Mouse (Mus musculus) MN1 (cell line): ENCODE data around the gene Ltbp3.

ENCODE experiments used
- DNase-seq: peaks from one replicate; pipeline ENCODE4 v3.0.0-alpha.2; 2016; ENCODE audit warnings: low spot score

The Ltbp3 gene

DNA sequence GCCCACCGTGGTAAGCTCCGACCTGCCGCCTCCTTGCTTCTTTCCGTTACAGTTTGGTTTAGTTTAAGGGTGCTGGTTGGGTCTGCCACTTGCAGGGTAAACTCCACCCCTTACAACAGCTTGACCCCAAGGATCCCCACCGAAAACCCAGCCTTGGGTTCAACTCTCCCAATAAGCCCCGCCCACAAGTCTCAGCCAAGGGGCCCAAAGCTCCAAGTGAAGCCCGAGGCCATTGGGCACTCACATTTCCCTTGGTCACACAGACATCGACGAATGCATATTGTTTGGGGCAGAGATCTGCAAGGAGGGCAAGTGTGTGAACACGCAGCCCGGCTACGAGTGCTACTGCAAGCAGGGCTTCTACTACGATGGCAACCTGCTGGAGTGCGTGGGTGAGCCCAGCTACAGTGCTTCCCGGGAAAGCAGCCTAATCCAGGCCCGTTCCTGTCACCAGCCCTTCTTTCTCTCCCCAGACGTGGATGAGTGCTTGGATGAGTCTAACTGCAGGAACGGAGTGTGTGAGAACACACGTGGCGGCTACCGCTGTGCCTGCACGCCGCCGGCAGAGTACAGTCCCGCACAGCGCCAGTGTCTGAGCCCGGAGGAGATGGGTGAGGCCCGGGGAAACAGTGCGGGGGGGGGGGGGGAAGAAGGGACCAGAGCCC is 15.7 kb downstream of the Ltbp3 start:
- DNase-seq = no peak

DNA sequence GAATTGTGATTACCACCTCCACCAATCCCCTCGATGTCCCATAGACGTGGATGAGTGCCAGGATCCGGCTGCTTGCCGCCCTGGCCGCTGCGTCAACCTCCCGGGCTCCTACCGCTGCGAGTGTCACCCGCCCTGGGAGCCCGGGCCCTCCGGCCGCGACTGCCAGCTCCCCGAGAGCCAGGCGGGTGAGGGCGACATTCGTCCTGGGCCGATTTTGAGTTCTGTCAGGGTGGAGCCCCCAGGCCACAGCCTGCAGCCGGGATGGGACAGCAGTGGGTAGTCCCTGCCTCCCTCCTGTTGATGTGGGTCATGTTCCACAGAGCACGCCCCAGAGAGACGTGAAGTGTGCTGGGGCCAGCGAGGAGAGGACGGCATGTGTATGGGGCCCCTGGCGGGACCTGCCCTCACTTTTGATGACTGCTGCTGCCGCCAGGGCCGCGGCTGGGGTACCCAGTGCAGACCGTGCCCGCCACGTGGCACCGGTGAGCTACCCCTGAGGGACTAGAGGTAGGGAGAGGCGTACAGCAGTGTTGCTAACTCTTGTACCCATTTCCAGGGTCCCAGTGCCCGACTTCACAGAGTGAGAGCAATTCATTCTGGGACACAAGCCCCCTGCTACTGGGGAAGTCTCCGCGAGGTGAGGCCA is 16.4 kb downstream of the Ltbp3 start:
- DNase-seq = no peak

DNA sequence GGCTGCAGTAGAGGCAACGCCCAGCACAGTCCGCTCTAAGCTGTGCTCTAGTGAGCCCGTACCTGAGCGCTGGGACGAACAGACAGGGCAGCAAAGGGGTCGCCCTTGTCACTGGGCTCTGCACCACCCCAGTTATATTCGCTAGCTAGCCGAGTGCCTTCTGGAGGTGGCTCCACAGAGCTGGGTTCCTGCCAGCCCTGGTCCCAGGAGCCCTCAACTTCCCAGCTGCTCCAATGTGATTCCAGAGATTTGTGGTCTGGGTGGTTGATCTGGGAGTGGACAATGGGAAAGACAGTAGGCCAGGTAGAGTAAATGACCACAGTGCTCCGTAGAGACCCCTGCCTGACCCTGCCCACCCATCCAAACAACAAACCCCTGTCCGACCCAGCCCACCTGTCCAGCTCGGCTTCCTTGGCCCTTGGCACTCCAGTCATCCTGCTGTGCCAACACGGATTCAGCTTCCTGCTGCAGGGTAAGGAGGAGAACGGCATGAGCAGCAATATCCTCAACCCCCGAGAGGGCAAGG is 18.2 kb downstream of the Ltbp3 start:
- peak; percentile 25 for DNase-seq

DNA sequence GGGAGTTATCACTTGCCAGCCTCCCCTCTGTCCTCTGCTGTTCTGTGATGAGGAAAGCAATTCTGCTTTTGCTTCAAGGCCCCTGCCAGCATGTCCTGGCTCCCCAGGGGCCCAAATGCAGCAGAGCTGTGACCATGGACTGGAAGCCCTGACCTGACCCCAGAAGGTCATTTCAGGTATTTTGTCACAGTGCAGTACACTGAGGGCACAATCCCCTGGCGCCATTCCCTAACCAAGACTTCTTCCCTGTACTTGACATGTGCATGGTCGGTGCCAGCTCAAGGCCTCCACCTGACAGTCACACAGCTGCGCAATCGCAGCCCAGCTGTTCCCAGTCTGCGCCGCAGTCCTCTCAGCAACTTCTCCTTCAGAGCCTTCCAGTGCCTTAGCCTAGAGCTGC is 22.5 kb downstream of the Ltbp3 start:
- DNase-seq = no peak

DNA sequence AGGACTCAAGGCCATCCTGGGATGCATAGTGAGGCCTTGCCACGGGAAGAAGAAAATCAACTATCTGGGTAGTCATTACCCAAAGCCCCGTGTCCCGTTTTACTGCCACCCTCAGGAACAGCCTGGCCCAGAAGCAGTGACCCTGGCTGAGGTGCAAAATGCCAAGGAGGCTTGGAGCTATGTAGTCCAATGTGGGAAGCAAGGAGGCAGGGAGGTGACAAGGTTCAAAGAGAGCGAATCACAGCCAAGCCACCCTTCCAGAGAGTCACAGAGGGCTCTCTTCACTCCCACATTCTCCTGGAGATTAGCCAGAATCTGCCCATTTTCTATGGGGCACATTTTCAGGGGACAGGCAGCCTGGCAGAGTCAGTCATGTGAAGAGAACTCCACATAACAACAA is 26.6 kb downstream of the Ltbp3 start:
- no peak for DNase-seq

DNA sequence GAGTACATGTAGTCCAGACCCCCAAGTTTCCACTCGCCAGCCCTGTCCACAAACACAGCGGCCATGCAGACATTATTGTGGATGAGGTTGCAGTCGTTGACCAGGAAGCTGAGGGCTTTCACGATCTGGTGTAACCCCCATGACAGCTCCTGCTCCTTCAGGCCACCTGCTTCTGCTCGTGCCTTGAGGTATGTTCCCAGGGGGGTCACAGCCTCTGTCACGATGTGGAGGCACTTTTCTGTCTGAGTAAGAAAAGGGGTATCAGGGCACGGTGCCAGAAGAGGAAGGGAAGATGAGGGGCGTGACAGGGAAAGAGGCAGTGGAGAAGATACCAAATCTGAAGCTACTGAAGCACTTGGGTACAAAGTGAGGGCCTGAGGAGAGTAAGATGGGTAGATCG is 29.6 kb downstream of the Ltbp3 start:
- DNase-seq = no peak

DNA sequence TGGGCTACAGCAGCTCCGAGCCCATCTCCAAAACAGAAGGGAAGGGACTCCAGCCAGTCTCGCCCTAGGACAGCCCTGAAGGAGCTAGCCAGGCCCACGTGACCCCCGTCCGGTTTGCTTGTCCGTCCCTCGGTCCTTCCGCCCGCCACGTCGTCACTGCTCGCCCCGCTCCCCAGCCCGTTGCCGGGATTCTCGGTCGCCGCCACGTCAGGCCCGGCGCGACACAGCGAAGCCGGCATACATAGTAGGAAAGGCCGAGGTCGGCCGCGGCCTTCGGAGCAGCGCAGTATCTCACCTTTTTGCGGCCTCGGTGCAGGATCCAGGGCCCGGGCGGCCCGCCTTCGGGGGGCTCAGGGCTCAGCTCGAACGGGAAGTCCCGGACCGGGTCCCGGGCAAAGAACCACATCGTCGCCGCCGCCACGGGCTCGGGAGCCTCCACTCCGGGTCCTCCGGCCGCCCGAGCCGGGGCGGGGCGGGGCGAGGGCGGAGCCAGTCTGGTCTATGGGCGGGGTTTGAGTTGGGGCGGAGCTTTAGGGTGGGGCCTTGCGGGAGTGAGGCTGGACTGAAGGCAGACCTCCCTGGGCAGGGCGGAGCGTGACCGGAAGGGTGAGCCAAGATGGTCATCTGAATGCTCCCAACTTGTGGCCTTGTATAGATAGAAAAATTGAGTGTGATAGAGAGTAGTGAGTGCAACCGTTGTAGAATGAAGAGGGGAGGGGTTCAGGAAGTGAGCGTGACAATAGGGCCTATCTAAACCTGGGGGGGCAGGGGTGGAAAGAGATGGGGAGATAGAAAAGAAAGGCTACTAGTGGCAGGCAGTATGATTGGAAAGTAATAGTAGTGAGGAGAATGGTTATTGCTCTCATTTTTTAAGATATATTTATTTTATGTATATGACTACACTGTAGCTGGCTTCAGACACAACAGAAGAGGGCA is 30.5 kb downstream of the Ltbp3 start, which contains the start of gene Scyl1:
TSS of gene Scyl1 (minus strand) at position 495 of the 936 bp plus-strand sequence.
- peak; percentile 88 for DNase-seq

DNA sequence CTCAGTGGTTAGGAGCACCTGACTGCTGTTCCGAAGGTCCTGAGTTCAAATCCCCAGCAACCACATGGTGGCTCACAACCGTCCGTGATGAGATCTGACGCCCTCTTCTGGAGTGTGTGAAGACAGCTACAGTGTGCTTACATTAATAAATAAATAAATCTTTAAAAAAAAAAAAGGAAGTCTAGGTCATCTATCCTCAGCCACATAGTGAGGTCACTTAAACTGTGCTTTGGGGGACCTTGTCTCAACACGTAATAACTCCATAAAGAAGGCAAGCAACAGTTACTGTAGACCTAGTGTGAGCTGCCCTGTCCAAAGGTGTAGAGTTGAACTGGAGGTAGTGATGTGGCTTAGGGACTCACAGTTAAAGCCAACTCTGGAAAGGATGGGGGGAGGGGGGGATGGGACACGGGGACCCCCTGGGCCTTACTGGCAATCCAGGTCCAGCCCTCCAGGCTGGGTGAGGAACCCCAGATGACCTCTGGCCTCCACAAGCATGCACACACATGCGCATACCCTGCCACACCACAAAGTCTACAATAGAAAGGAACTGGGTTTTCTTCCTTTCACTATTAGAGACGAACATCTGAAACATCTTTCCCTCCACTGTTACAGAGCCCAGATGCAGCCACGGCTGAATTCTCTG is 36.8 kb downstream of the Ltbp3 start:
- DNase-seq = no peak

DNA sequence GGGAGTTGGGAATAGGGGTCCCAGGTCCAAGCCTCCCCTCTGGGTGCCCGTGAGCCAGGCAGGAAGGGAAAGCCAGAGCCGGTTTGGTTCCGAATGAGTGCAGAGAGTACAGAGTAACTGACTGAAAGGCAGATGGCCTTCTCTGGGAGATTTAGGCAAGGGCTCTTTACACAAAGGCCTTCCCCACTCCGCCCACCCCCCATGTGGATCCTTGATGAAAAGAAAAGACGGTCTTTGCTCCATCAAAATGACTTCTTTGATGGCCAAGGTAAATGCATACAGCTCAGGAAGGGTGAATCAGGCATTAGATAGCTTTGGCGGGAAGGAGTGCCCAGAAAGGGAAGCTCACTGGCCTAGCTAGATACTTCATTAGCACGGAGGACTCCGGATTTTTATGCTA is 37.6 kb downstream of the Ltbp3 start:
- DNase-seq = no peak

DNA sequence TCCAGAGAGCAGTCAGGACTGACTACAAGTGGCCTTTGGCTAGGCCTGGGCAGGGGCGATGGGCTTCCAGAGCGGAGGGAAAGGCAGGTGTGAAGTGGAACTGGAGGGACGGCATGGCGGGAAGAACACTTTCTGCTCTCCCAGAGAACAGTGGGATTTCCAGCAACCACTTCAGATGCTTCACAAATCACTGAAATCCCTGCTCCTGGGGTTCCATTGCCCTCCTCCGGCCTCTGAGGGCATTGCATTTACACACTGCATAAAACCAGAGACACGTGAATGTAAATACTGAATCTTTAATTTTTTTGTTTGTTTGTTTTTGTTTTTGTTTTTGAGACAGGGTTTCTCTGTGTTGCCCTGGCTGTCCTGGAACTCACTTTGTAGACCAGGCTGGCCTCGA is 39.5 kb downstream of the Ltbp3 start:
- DNase-seq = peak; percentile 25

DNA sequence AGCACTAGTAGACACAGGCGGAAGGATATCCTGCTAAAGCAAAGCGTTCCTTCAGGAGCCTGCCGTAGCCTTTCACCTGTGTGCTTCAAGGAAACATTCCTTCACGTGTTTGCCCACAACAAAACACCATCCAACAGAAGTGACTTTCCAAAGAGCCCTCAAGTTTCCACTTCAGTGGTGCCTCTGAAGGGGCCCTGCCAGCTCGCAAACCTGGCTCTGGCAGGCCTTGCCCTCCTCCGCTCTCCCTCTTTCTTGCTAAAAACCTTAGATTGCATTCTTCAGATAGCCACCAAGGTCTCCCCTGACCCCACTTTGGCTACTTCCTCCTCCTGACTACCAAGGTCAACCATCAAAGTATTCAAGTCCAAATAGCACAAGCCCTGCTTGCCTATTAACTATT is 40.8 kb downstream of the Ltbp3 start:
- no peak for DNase-seq

DNA sequence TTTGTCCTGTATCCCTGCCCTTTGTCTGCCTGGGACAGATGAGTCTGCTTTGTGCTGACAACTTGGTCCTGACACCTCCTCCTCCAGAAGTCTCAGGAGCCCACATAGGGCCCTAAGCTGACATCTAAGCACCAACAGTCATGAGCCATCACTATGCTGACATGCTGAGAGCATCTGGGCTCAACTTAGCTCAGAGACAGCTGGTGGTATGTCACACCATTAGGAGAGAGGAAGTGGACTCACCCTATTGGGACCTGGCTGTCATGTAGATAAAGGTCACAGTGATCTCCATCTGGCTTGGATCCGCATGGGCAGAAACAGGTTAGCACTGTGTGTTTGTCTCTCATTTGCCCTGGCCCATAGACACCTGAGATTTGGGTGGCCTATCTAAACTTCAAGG is 41.4 kb downstream of the Ltbp3 start:
- no peak for DNase-seq

DNA sequence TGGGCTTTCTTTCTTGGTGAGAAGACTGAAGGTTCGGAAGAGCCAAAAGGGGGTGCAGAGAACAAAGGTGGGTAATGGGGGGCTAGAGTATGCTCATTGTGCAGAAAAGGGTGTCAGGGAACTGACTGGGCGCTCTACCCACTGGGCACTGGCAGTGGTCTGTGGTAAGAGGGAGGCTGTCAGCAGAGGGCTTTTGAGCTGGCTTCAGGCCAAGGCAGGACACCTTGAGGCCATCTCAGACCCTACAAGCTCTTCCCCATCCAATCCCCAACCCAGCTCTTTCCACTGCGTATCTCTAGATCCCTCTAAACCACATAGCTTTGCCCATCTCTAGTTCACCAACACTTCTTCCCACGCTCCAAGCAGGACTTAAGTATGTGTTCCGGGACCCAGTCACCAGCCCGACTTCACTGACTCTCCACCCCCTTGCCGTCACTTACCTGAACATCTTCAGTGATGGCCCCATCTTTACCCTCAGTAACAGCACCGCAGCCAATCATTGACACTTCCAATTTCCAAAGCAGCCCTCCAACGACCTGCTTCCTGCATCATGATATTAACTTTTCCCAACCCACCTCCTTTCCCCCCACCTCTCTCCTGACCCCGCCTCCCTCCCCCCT is 44.4 kb downstream of the Ltbp3 start:
- peak; percentile 33 for DNase-seq

DNA sequence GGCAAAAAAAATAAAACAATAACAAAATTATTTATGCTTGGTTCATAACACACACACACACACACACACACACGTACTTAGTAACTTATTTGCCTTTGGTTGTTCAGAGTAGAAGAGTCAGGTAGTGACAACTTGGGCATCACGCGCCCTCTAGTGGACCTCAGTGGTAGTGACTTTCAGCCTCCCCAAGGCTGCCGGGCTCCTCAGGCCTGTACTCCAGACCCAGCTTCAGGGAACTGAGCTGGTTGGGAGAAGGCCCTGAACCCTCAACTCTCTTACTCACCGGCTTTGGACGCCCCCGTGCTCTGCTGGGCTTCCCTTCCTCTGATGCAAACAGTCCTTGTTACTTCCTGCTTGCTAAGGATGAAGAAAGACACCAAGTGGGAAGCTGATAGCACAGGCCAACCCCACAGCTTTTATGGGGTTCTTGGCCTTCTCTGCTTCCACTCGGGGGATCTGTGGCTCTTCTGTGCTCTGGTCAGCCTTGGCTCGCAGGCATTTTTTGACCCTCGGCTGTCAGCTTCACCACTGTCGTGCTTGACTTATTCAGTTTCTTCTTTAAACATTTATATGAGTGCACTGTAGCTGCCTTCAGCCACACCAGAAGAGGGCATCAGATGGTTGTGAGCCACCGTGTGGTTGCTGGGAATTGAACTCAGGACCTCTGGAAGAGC is 45.9 kb downstream of the Ltbp3 start:
- peak; percentile 85 for DNase-seq

DNA sequence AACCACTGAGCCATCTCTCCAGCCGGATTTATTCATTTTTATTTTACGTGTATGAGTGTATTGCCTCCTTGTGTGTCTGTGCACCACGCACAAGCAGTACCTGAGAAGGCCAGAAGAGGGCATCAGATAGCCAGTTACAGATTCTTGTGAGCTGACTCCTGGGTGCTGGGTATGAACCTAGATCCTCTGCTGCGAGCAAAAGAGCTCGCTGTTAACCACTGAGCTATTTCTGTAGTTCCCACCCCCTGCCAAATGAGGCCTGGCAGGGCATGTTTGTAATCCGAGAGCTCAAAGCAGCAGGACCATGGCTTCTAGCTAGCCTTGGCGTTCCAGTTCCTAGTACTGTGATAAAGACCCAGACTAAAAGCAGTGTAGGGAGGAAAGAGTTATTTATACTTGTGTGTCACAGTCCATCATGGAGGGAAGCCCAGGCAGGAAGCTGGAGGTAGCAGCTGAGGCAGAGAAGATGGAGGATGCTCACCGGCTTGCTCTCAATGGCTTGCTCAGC is 46.5 kb downstream of the Ltbp3 start:
- DNase-seq = peak; percentile 75

DNA sequence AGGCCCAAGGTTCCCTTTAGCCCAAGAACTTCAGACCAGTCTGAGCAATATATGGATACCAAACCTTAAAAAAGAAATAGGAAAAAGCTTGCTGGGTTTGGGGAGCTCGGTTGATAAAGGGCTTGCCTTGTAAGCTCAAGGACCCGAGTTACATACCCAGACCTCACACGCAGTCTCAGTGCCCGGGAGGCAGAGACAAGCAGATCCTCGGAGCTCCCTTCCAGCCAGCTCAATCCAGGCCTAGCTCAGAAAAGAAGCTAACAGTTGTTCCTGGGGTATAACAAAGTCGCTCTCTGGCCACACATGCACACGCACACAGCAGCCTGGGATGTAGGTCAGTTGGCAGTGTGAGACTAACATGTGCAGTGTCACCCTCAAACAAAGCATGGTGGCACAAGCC is 47.2 kb downstream of the Ltbp3 start:
- DNase-seq = no peak

DNA sequence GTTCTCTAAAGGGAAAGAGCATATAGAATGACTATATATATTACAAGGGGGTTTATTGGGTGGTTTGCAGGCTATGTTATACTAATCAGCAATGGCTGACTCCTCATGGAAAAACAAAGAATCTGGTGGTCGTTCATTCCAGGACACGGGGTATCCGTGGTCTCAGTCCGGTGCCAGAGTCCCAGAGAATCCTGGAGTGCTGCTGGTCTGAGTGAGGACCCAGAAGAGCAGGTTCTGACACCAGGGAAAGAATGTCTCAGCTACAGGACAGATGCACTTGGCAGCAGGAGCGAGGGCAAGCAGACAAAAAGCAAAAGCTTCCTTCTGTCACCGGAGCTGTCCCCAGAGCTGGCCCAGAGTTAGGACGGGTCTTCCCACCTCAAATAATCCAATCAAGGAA is 47.9 kb downstream of the Ltbp3 start:
- no peak for DNase-seq

DNA sequence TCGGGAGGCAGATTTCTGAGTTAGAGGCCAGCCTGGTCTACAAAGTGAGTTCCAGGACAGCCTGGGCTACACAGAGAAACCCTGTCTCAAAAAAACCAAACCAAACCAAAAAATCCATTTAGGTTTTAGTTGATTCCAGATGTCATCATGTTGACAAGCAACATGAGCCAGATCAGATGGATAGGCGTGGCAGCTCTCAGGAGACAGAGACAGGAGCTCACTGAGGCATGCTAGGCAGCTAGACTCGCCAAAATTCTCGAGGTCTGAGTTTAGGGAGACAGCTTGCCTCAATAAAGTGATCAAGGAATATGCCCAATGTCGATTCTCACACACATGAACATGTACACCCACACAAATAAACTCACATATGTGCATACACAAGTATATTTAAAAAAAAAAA is 48.4 kb downstream of the Ltbp3 start:
- peak; percentile 35 for DNase-seq

DNA sequence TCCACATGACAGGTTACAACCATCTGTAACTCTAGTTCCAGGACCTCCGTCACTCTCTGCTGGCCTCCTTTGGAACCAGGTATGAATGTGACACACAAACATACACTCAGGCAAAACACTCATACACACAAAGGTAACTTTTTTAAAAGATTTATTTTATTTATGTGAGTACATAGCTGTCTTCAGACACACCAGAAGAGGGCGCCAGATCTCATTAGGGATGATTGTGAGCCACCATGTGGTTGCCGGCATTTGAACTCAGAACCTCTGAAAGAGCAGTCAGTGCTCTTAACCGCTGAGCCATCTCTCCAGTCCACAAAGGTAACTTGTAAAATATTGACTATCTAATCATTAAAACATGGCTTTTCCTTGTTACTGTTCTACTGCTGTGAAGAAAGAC is 50.6 kb downstream of the Ltbp3 start:
- no peak for DNase-seq

DNA sequence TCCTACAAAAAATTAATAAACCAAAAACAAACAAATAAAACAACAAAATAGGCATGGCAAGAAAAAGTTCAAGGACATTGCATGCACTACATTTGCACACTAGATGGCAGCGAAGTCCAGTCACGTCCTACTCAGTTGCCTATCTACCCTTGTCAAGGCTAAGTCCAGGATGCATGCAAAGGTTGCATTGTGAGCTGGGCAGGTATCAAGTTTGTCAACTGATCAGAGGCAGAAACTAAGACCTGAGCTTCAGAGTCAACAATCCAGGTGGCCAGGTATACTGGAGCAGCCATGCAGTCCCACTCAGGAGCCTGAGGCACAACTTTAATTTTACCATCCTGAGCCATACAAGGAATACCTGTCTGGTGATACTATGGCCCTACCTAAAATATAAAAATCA is 52.4 kb downstream of the Ltbp3 start:
- DNase-seq = peak; percentile 72
